Mouse (Mus musculus) cortical plate, adult 2 months (tissue): ENCODE data around the gene Sap25.

Experiments used
- CTCF ChIP-seq: fragments of 200-500 bp; IDR thresholded peaks from 2 replicates; pipeline ENCODE4 v1.5.1; 2011; ENCODE audit warnings: mild to moderate bottlenecking, control low read depth, low read length; ENCODE audit not compliant: insufficient read depth; ENCODE audit errors: extremely low read depth
- POLR2A ChIP-seq: fragments of 200-500 bp; IDR thresholded peaks from 2 replicates; pipeline ENCODE4 v1.6.1; 2011; ENCODE audit warnings: mild to moderate bottlenecking, low read length, control low read depth; ENCODE audit not compliant: insufficient read depth; ENCODE audit errors: extremely low read depth

DNA sequence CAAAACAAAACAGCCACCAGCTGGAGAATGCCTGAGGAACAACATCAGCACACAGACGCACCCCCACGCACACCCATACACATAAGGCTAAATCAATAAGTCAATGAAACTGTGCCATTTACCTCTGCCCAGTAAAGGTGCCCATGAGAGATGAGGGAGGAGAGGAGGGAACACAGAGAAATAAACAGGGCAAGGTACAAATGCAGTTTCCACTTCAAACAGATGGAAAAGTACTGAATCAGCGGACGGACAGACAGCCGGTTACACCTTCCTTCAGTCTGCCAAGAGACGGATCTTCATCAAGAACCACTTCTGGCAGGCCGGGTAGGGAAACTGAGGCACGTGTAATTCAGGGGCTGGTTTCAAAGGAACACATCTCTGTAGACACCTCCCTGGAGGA lies 33.7 kb downstream of the Sap25 start:
- TF ChIP-seq CTCF (no peak), POLR2A (no peak)
